Mouse (Mus musculus): ENCODE measurements around the gene Spock3.
A peak's percentile ranks its signal among the peaks of the same experiment; 100 is the strongest.
"Not testable (repeated sequence)": the region's sequence is repeated elsewhere in the genome, so short reads cannot be mapped to it uniquely, and the experiment has no call there.

Gene Spock3

DNA sequence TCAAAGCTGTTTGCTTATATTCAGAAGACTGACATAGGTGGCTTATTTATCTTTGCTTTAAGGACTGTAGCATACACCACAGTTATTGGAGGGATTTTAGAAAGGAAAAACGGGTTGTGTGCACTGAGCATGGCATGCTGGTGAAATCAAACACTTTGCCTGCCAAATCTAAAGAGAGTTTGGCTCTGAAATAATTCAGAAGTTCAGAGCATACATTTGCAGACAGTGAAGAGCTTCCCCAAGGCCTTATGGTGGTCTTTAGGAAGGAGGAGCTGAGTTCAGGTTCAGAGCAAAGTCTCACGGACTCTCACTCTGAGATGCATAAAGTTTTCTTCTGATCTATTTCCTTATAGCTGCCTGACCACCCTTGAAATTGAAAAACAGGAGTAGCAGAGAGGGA, at the start of gene Spock3:
Spock3 (plus strand) TSS at position 301 of the 400 bp plus-strand sequence.
- no peak for DNase-seq (ENCODE audit: low spot score in 2 of 2)

DNA sequence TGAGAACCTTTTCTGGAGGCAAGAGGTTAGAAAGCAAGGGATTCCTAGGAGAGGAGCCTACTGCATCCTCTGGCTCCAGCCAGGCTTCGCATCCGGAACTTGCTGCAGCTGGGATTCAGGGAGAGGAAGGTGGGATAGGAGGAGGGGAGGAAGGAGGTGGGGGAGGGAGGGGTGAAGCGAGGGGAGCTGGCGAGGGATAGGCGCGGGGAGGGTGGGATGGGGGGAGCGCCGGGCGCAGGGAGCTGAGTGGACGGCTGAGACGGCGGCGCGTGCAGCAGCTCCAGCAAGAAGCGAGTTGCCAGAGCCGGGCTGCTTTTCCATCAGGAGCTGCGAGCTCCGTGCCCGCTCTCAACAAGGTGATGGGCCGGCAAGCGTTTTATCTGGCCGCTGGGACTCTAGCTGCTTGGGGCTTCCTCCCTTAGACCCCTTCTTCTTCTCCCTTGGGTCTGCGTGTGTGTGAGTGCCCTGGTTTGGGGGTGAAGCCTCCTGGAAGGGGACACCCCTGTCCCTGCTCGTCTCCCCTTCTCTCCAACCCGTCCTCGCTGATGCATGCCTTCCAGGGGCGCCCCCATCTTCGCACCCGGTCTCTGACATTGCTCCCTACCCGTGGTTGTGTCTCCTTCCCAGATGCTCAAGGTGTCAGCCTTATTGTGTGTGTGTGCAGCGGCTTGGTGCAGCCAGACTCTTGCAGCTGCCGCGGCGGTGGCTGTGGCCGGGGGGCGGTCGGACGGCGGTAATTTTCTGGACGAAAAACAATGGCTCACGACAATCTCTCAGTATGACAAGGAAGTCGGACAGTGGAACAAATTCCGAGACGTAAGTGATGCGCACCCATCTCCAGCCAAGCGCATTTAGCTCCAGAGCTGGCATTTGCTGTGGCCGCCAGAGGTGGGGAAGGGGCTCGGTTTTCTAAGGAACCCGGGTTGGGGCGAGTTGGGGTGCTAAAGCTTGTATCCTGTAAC, 645 bp downstream of the Spock3 start:
- no peak for DNase-seq (ENCODE audit: low spot score in 2 of 2)

DNA sequence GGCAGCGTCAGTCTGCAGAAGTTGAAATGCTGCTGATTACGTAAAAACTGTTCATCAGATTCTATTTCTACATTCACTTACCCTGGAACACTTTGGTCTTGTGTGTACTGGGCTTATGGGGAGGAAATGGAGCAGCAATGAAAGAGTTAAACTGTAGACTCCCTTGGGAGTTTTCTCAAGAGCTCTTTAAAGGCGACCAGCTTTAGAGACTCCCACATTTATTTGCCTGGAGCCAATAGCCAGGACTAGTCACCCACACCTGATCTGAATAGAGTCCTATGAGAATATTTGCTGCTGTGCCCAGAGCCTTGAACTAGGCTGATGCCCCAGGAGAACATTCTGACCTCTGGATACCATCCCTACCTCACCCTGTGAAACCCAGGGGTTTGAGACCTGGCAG, 1.7 kb downstream of the Spock3 start:
- DNase-seq (ENCODE audit: low spot score in 2 of 2), result no peak

DNA sequence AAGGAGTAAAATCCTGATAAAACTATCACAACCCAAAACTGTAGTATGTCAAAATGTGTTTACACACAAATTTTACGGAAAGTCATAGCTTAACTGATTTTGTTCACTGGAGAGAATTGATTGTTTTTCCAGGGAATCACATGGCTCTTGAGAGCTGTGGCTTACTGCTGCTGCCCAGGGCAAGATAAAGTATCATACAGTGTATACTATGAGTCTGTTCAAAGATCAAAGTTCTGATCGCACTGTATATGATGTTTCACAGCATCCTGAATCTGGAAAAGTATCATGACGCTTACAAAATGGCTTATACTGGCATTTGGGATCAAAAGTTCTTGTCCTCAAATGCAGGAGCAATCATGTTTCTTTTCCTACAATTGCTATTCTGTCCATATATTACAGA, 11.8 kb downstream of the Spock3 start:
- DNase-seq (ENCODE audit: low spot score in 2 of 2), result no peak

DNA sequence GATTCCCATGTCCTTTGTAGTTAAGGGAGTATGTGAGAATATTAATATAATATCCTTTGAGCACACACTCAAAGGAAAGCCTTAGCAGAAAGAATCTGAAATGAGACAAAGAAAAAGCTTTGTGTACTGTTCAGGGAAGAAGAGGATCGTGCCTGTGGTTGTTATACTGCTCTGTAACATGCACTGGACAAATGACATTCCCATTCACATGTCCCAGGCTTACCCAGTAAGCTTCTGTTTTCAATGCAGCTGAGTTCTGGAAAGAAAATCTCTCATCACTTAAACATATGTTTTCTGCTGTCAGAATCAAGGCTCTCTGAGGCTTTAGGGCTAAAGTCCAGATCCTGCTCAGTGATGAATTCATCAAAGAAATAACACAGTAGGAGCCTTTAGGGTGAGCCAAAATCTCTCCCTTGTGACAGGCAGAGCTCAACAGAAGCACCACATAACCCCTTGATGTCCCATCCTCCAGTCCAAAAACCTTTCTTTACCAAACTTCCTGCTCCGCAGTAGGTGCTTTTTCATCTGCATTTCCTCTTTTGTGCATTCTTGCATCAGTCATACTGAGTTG, 19.1 kb downstream of the Spock3 start:
- no peak for DNase-seq (ENCODE audit: low spot score in 2 of 2)

DNA sequence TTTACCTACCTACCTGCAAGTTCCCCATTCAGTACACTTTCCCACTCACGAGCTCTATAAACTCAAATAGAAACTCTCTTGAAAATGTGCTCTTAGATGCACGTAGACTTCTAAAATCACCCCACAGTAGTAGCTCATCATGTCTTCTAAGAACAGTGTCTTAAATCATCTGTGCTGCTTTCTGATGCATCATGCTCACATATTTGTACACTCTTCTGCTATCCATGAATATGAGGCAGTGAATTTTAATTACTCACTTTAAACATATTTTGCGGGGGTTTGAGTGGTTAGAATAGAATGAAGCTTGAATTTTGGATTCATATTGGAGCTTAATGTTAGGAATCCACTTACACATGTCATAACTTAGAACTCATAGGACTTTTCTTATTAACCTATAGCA, 138.2 kb downstream of the Spock3 start:
- DNase-seq (ENCODE audit: low spot score in 2 of 2), result no peak

DNA sequence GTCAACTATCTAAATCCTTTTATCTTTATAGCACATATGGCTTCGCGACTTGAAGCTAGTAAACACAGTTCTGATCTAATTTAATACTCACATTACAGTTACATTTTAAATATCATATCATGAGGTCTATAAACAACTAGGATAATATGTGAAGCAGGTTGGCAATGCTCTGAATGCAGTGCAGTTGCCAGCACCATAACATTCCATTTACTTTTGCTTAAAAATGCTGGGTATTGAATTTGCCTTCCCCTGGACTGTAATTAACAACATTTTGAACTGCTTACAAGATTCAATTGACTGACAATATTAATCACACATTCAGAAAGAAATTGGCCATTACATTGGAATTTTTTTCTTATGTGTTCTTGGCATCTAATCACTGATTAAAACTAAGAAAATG, 147.4 kb downstream of the Spock3 start:
- DNase-seq (ENCODE audit: low spot score in 2 of 2), result no peak

DNA sequence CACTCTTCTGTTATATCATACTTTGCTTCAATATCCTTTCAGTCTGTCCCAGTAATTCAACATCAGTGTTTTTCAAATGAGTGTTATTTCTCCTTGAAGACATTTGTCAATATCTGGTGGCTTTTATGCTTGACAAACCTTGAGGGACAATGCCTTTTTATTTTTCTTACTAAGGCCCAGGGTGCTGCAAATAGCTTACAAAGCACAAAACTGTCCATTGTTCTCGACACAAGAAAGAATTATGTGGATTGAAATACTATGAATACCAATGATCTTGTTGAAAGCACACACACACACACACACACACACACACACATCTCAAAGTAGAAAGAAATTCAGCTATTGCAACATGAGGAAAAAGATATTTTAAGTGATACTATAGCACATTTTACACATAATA, 159.0 kb downstream of the Spock3 start:
- DNase-seq (ENCODE audit: low spot score in 2 of 2), result no peak

DNA sequence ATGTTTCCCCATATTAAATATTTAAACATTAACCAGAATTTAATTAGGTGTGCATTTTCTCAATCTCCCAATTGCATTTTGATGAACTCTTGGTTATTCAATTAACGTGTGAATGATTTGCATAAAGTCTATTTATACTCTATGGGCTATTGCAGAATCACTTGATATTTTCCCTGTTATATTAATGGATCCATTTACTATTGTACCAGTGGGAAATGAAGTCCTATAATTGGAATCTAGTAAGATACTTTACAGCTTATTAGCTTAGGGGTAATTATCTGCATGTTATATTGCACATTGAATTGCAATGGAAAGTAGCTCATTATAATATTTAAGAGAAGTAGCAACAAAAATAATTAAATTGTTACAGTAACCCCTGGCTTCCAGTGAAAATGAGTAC, 162.1 kb downstream of the Spock3 start:
- no peak for DNase-seq (ENCODE audit: low spot score in 2 of 2)

DNA sequence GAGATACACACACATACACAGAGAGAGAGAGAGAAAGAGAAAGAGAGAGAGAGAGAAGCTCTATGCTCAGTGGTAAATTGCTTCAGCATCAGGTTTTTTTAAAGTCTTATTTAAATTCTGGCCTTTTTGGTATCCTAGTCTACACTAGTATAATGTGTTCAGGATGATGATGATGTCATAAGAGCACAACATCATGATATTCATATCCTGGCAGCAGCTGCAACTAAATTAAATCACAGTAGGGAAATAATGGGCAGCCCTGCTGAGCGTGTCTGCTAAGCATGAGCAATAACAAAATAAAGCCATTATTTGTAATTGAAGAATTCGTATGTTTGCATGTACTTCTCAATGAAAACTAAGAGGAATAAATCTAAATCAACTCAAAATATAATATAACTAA, 169.7 kb downstream of the Spock3 start:
- DNase-seq (ENCODE audit: low spot score in 2 of 2), result no peak

DNA sequence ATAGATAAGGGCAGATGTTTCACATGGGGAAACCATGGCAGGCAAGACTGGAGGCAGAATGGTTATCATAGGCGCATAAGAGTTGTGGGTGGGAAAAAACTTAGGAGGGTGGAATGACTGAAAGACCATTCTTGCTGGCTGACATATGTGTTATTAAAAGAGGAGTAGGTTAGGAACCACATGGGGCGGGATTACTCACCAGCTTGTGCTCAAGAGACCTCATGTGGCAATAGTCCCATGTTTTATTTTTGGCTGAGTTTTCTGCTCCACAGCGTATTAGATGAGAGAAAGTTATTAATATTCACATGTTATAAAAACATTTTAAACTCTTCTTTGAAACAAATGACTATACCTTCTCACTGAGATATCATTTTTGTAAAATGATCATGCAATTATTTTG, 184.6 kb downstream of the Spock3 start:
- no peak for DNase-seq (ENCODE audit: low spot score in 2 of 2)

DNA sequence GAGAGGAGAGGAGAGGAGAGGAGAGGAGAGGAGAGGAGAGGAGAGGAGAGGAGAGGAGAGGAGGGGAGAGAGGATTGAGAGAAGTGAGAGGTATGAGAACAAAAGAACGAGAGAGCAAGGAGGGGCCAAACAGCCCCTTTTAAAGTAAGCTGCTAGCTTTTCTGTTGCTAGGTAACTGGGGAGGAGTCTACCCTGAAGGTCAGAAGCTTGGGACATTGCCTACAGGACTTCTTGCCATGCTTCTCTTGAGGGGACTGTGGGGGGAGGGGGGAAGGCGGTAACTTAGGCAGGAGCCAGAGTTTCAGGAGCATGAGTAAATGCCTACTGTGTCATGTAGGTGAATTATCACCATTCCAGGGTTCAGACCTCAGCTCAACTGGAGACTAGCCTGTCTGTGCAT, 213.1 kb downstream of the Spock3 start:
- not testable (repeated sequence) for DNase-seq (ENCODE audit: low spot score in 2 of 2)

DNA sequence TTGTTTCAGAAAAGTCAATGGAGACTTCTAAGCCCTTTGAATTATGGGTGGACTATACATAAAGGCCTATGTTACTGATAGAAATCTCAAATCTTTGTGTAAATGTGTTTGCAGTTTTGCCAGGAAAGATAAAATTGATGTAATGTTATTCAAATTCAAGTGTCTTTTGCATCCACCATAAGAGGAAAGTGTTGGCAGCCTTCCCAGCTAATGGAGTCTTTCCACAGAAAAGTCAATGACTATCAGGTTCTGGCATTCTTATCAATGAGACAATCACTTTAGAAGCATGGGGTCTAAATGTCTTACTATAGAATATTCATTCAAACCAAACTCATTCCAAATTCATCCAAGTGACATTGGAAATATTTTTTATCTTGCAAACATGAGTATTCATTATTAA, 214.5 kb downstream of the Spock3 start:
- DNase-seq (ENCODE audit: low spot score in 2 of 2), result no peak

DNA sequence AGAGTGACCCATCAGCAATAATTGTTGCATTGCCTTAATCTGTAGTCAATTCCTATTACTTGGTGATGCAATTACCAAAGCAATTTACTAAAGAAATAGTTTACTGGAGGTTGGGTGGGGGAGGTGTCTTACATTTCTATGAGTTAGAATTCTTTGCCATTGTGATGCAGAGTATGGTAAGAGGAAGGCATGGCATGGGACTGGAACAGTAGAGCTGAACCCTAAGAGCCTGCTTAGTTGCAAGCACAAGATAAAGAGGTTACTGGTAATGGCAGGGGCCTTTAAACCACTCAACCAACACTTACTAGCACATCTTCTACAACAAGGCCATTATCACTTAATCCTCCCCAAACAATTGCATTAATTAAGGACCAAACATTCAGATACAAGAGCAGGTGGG, 219.1 kb downstream of the Spock3 start:
- DNase-seq (ENCODE audit: low spot score in 2 of 2), result no peak

DNA sequence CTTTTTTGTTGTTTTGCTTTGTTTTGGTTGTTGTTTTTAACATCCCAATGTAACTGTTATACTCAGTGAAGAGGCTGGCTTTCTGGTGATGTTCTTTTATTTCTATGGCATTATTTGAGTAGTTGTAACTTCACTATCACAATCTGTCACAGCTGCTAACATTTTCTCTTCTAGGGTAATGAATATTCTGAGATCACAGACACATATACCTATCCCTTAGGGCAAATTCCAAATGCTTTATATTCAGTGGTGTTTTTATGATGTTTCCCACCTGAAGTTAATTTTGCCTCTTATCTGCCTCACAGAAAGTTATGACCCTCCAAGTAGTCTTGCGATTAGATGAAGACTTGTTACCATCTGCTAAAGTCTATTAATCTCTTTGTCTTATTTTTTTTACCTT, 230.5 kb downstream of the Spock3 start:
- no peak for DNase-seq (ENCODE audit: low spot score in 2 of 2)

DNA sequence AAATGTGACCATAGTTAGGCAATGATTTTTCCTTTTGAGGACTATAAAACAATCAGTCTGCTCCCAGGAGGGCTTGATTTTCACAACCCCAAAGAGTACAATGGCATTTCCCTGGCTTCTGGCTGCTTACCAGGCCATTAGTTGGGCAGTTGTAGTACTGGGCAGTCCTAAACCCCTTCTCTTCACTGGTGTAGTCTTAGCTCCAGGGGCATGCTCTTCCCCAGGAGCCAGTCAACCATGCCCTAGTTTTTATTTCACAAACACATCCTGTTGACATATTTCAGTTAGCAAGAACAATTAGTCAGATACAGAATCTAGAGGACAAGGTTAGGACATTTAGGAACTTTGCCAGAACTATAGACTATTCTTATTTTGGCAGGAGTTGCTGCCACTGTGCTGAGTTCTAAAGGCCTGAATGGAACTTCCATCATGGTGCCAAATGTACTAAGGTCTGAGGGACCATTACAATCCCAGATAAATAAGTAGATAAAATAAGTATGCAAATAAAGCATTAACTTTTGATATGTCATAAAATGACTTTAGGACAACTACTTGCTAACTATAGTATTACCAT, 308.1 kb downstream of the Spock3 start:
- peak; percentile 3 to 9 for DNase-seq (ENCODE audit: low spot score in 2 of 2)

DNA sequence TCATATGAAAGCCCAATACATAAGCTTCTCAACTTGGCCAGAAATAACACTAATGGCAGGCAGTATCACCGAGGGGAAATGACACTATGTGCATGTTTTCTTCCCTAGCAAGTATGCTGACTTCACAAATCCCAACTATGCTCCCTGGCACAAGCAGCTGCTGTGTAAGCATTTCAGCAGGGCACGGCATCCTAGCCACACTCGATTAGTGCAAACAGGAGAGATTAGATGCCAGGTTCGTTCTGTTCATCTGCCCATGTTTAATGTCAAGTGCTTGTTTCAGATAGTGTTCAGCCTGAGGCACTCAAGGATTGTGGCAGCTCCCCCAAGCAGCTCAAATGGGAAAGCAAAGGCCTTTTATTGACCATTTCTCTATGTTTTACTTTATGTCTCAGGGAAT, 311.7 kb downstream of the Spock3 start:
- peak; percentile 1 to 3 for DNase-seq (ENCODE audit: low spot score in 2 of 2)

DNA sequence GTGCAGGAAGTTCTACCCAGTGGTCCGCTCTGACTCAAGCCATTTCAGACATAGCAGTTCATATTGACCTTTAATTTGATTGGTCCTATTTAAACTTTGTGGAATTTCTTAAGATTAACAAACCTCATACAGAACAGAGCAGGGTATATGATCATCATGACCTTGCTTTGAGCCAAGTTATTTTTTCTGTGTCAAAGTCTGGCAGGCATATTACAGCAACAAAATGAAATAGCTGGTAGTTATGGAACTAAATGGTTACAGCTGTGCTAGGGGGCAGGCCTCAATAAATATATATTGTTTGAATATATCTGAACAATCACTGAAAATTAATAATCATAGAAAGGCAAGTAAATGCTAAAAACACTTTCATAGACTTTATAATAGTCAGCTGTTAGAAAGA, 384.6 kb downstream of the Spock3 start:
- no peak for DNase-seq (ENCODE audit: low spot score in 2 of 2)

DNA sequence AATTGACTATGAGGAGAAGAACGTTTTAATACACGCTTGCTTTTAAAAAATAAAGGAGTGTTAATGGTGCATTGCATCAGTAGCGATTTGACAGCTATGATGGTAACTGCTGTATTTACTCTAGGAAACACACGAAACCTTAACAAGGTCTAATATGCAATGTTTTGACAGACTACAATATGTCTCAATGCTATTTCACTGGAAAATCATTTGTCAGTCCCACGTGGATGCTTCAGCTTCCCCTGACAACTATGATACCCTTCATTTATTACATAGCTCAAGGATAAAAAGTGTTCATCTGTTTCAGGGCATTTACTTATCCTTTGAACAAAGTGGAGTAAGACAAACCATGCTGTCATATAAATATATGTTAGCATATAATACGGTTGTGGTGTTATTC, 417.8 kb downstream of the Spock3 start:
- no peak for DNase-seq (ENCODE audit: low spot score in 2 of 2)

DNA sequence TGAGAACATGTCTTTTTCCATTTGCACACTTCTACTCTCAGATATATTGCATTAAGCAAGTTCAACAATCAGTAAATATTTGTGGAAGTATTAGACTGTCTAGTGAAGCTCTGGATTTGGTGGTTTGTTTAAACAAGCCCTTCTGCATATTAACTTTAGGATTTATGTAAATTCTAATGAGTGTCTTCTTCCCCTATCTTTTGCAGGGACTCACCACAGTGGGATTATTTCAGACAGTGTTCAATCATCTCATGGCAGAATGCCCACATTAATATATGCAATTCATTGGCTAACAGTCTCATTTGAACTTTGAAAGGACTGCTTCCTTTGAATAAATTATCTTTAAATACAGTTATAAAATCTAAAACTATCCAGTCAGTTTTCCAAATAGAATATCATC, 446.9 kb downstream of the Spock3 start:
- DNase-seq (ENCODE audit: low spot score in 2 of 2), result no peak
